Mouse (Mus musculus) adrenal gland, adult 18-20 months (tissue): Measurements from ENCODE around the gene Syt13. TPM values are rescaled to one million over a fixed set of nuclear protein-coding genes. Genes with fewer than 3 reads are reported as not detected.

Experiments used
- DNase-seq, 2 experiments: peaks; one replicate each; pipeline ENCODE4 v3.0.0; 2021 to 2022; ENCODE audit warnings: low spot score in 2 of 2
- total RNA-seq, 2 experiments: library from RNA; stranded (reverse); gene quantifications; 1 replicate in 1 of 2; 2 replicates in 1 of 2; pipeline ENCODE4 v1.2.3; 2021

Syt13 gene
- total RNA-seq, 2 experiments from 2014 or later = 1.0 to 2.8 TPM

GRCm38 (mm10) chr2:93005028-93005427, 90.1 kb downstream of the Syt13 start:
- no peak for DNase-seq

Other genes with a start within 250 kb of the Syt13 start
- 10 to 100 TPM; 40.9 to 46.5 TPM for gene Prdm11, start 131.1 kb downstream of the Syt13 start, total RNA-seq